In the genomic region with DNA sequence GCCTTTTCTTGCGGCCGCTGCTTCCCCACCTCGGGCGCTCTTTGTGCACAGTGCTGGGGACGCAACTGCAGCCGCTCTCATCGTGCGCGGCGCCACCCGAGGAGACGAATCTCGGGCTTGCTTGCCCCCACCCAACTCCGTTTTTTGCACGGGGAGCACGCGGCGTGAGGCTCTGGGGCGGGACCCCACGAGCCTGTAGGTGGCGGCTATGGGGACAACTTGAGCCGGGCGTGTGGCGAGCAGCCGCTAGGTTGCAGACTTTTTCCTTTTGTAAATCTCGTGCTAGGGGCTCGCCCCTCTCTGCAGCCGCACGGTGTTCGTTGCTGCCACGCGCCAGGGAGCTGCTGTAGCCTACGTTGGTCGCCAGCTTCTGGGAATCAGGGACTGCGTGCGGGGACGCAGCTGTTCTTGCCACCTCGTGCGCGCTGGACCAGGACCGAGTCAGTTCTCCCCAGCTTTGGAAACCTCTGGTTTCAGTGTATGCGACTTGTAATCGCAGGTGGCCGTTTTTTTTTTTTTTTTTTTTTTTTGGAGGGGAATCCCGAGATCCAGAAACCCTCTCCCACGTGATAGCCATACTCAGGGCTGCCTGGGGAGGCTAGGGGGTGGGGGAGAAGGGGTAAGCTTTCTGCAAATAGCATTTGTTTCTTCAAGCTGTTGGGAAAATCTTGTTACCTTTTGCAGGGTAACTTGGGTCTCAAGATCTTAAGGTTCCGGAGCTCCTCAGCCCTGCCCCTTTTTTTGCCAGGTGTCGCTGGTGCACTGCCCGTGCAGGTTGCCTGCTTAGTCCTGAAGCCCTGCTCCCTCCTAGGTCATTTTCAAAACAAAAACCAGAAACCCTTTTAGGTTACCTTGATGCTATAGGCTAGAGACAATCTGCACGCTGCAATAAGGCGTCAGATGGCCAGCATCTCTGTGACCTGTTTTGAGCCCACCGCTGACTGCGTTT, we compare ENCODE assay signal across 8 mouse cellular contexts. TPM values are rescaled to one million over a fixed set of nuclear protein-coding genes. Genes with fewer than 3 reads are reported as not detected.
DNase-seq lines count a peak whose midpoint lies in the region; ATAC-seq lines count a peak whose summit lies in the region.

No protein-coding gene starts in this region.

- peak overlapping the region; percentile 99 for H3K4me2 ChIP-seq in embryonic facial prominence, embryonic 15.5 days (replicated peaks)
- H3K4me2 ChIP-seq in heart, embryonic 16.5 days (ENCODE audit: low read depth, low read length) = peak overlapping the region; percentile 97
- peak overlapping the region; percentile 94 for H3K4me2 ChIP-seq in liver, embryonic 16.5 days (ENCODE audit: low read depth, low read length)
- peak overlapping the region; percentile 96 for H3K4me2 ChIP-seq in neural tube, embryonic 12.5 days (replicated peaks)

- H3K36me3 ChIP-seq in embryonic facial prominence, embryonic 15.5 days = no peaks in the 10 kb centered on the region
- no peaks in the 10 kb centered on the region for H3K36me3 ChIP-seq in heart, embryonic 16.5 days (ENCODE audit: control insufficient read depth, insufficient read depth)
- H3K36me3 ChIP-seq in liver, embryonic 16.5 days (ENCODE audit: control insufficient read depth, insufficient read depth) = no peaks in the 10 kb centered on the region
- H3K36me3 ChIP-seq in neural tube, embryonic 12.5 days = no peaks in the 10 kb centered on the region

- ATAC-seq in embryonic facial prominence, embryonic 15.5 days (ENCODE audit: insufficient number of reproducible peaks, low FRiP score, low TSS enrichment, low read depth) = peak; percentile 75
- ATAC-seq in heart, embryonic 16.5 days (replicated peaks; ENCODE audit: extremely low read depth, insufficient read depth, low FRiP score) = peak; percentile 74
- ATAC-seq in liver, embryonic 16.5 days (ENCODE audit: low read depth) = peak; percentile 22; the same call in 1 of the 2 replicates
- ATAC-seq in neural tube, embryonic 12.5 days (ENCODE audit: low FRiP score, low read depth) = peak; percentile 75

- no peaks in the 10 kb centered on the region for H3K9me3 ChIP-seq in embryonic facial prominence, embryonic 15.5 days (replicated peaks)
- H3K9me3 ChIP-seq in heart, embryonic 16.5 days (replicated peaks; ENCODE audit: control insufficient read depth, low read length) = no peaks in the 10 kb centered on the region
- H3K9me3 ChIP-seq in liver, embryonic 16.5 days (replicated peaks; ENCODE audit: control insufficient read depth, low read length) = no peaks in the 10 kb centered on the region
- no peaks in the 10 kb centered on the region for H3K9me3 ChIP-seq in neural tube, embryonic 12.5 days

- peak overlapping the region; percentile 59 for H3K4me3 ChIP-seq in embryonic facial prominence, embryonic 15.5 days (replicated peaks)
- H3K4me3 ChIP-seq in heart, embryonic 16.5 days (ENCODE audit: low read length) = peak overlapping the region; percentile 74
- peak overlapping the region; percentile 69 for H3K4me3 ChIP-seq in liver, embryonic 16.5 days (ENCODE audit: low read depth, low read length)
- H3K4me3 ChIP-seq in neural tube, embryonic 12.5 days = peak overlapping the region; percentile 70

- peak; percentile 13 to 38 for DNase-seq in urinary bladder, adult 18-20 months (ENCODE audit: low spot score in 2 of 2)
- DNase-seq in urinary bladder, postnatal 10 days (ENCODE audit: low spot score) = no peak
- DNase-seq in kidney, postnatal 25 days = peak; percentile 41 to 47
- DNase-seq in thymus, postnatal 14 days = peak; percentile 75

- WGBS in embryonic facial prominence, embryonic 15.5 days = under 1% methylated on average over 53 of the region's 53 CpGs
- 1% methylated on average over 53 of the region's 53 CpGs for WGBS in heart, embryonic 16.5 days
- under 1% methylated on average over 53 of the region's 53 CpGs for WGBS in liver, embryonic 16.5 days (ENCODE audit: insufficient replicate concordance)
- under 1% methylated on average over 53 of the region's 53 CpGs for WGBS in neural tube, embryonic 12.5 days

- H3K4me1 ChIP-seq in embryonic facial prominence, embryonic 15.5 days = peaks cover 19% of the 10 kb centered on the region
- H3K4me1 ChIP-seq in heart, embryonic 16.5 days (ENCODE audit: control insufficient read depth, insufficient read depth, low read length) = no peaks in the 10 kb centered on the region
- peaks cover 34% of the 10 kb centered on the region for H3K4me1 ChIP-seq in liver, embryonic 16.5 days (ENCODE audit: control insufficient read depth, low read depth, low read length)
- peaks cover 15% of the 10 kb centered on the region for H3K4me1 ChIP-seq in neural tube, embryonic 12.5 days

- H3K27ac ChIP-seq in embryonic facial prominence, embryonic 15.5 days (replicated peaks) = peak overlapping the region; percentile 34; the same call in 1 of the 2 replicates
- H3K27ac ChIP-seq in heart, embryonic 16.5 days (ENCODE audit: low read length) = no peak overlapping the region
- no peak overlapping the region for H3K27ac ChIP-seq in liver, embryonic 16.5 days (ENCODE audit: low read length)
- no peak overlapping the region; the same call in 1 of the 2 replicates for H3K27ac ChIP-seq in neural tube, embryonic 12.5 days

- H3K9ac ChIP-seq in embryonic facial prominence, embryonic 15.5 days = peak overlapping the region; percentile 33; the same call in 1 of the 2 replicates
- H3K9ac ChIP-seq in heart, embryonic 16.5 days (ENCODE audit: low read length) = peak overlapping the region; percentile 64
- peak overlapping the region; percentile 66 for H3K9ac ChIP-seq in liver, embryonic 16.5 days (ENCODE audit: low read depth, low read length)
- H3K9ac ChIP-seq in neural tube, embryonic 12.5 days = peak overlapping the region; percentile 83

- peaks cover 27% of the 10 kb centered on the region for H3K27me3 ChIP-seq in embryonic facial prominence, embryonic 15.5 days
- H3K27me3 ChIP-seq in heart, embryonic 16.5 days (ENCODE audit: control insufficient read depth, insufficient read depth, low read length) = peaks cover 12% of the 10 kb centered on the region
- peaks cover 5% of the 10 kb centered on the region; the same call in 1 of the 2 replicates for H3K27me3 ChIP-seq in liver, embryonic 16.5 days (ENCODE audit: control insufficient read depth, insufficient read depth, low read depth, low read length)
- no peaks in the 10 kb centered on the region for H3K27me3 ChIP-seq in neural tube, embryonic 12.5 days (replicated peaks)

RNA-seq across cellular contexts. Expression of a gene that starts 1.1 kb away (rescaled TPM):
- 22.4 and 23.4 TPM in 2 replicates for polyA plus RNA-seq in embryonic facial prominence, embryonic 15.5 days (2015; fragmentation: Nextera tagmentation; extraction: Ambion mirVana)
- 13.0 TPM in 2 replicates for polyA plus RNA-seq in heart, embryonic 16.5 days (2015; fragmentation: Nextera tagmentation; extraction: Ambion mirVana)
- polyA plus RNA-seq in liver, embryonic 16.5 days (2015; fragmentation: Nextera tagmentation; extraction: Ambion mirVana) = 16.7 TPM in 2 replicates
- 32.1 and 34.3 TPM in 2 replicates for polyA plus RNA-seq in neural tube, embryonic 12.5 days (2016; fragmentation: Nextera tagmentation; extraction: Ambion mirVana)

Comparison
In these comparisons a context has a peak if more than half of its experiments do, and no peak if none do; other contexts are left out.
1. ATAC-seq: peak in every context shown above with its lines; median percentile 75 in embryonic facial prominence, embryonic 15.5 days; 75 in neural tube, embryonic 12.5 days; 74 in heart, embryonic 16.5 days; 22 in liver, embryonic 16.5 days.
2. H3K9ac ChIP-seq: peak in every context shown above with its lines; median percentile 83 in neural tube, embryonic 12.5 days; 66 in liver, embryonic 16.5 days; 64 in heart, embryonic 16.5 days; 33 in embryonic facial prominence, embryonic 15.5 days.